Mouse (Mus musculus) heart, embryonic 15.5 days (tissue): ENCODE results near the gene Isg20l2. TPM values are rescaled to one million over a fixed set of nuclear protein-coding genes. Genes with fewer than 3 reads are reported as not detected.

ENCODE experiments used
- ATAC-seq: fragments of 200-750 bp; cut with Nextera tagmentation; replicated peaks from 2 replicates; pipeline ENCODE4 v1.8.0; 2017; ENCODE audit warnings: low read depth, moderate TSS enrichment; ENCODE audit not compliant: insufficient number of reproducible peaks, insufficient read depth, low FRiP score
- H3K27ac ChIP-seq: fragments of 300-500 bp; sonication (generic); 2 replicates; pipeline ENCODE4 v1.5.1; 2015; ENCODE audit warnings: mild to moderate bottlenecking, inconsistent platforms
- H3K27me3 ChIP-seq: fragments of 300-500 bp; sonication (generic); 2 replicates; pipeline ENCODE4 v1.6.1; 2015; ENCODE audit warnings: inconsistent platforms
- H3K36me3 ChIP-seq: fragments of 300-500 bp; sonication (generic); 2 replicates; pipeline ENCODE4 v1.6.1; 2015; ENCODE audit warnings: mild to moderate bottlenecking, inconsistent platforms
- H3K4me1 ChIP-seq: fragments of 300-500 bp; sonication (generic); replicated peaks from 2 replicates; pipeline ENCODE4 v1.6.1; 2015; ENCODE audit warnings: inconsistent platforms
- H3K4me2 ChIP-seq: fragments of 300-500 bp; sonication (generic); 2 replicates; pipeline ENCODE4 v1.6.1; 2015; ENCODE audit warnings: inconsistent platforms, mild to moderate bottlenecking, moderate library complexity
- H3K4me3 ChIP-seq: fragments of 300-500 bp; sonication (generic); 2 replicates; pipeline ENCODE4 v1.5.1; 2015; ENCODE audit warnings: mild to moderate bottlenecking, inconsistent platforms
- H3K9ac ChIP-seq: fragments of 300-500 bp; sonication (generic); 2 replicates; pipeline ENCODE4 v1.6.1; 2015; ENCODE audit warnings: mild to moderate bottlenecking, inconsistent platforms
- H3K9me3 ChIP-seq: fragments of 300-500 bp; sonication (generic); replicated peaks from 2 replicates; pipeline ENCODE4 v1.6.1; 2016; ENCODE audit warnings: inconsistent platforms
- WGBS: fragments of 180-500 bp; shearing (Covaris S2); methylation state at CpG from one replicate; pipeline ENCODE4 v1.1.7; 2015; ENCODE audit warnings: mixed read lengths; 5-methylcytosine and 5-hydroxymethylcytosine counted together
- polyA plus RNA-seq: library from polyadenylated mRNA; unstranded; fragments of >200 nt; fragmentation: Nextera tagmentation; extraction: Ambion mirVana; gene quantifications from 2 replicates; pipeline ENCODE4 v1.2.1, GENCODE M21; 2015

The Isg20l2 gene
- polyA plus RNA-seq, 1 experiment from 2014 or later, result 23.9 TPM

- H3K27ac ChIP-seq, result no peak overlapping the region
- WGBS, result 20% methylated on average over 16 of the region's 16 CpGs
- H3K4me1 ChIP-seq, result peaks cover 50% of the 10 kb centered on the region
These were observed 19.3 kb downstream of the Isg20l2 start for GRCm38 (mm10) chr3:87949266-87949954.

DNA sequence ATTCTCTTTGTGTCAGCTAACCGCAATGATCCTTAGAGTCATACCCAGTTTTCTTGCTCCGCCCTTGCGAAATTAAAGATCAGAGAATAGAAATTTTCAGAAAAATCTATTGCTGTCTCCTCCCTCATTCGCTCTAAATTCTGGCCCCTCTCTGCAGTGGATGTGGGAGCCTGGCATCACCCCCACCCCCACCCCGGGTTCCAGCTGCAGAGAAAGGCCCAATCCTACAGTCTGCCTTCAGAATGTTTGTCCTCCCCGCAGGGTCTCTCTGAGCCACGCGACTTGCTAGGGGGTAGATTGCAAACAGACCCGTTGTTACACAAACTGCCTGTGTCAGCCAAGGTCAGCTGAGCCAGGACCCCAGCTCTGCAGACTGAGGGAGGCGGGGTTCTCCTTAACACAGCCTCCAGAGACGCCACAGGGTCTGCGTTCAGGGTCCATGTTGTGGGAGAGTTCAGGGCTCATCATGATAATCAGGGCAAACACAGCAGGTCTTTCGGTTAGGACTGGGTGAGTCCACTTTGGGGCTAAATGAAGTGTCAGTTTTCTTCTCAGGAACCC is 19.9 kb downstream of the Isg20l2 start:
- Histone ChIP-seq H3K9ac (no peak overlapping the region), H3K9me3 (no peaks in the 10 kb centered on the region), H3K4me1 (peaks cover 45% of the 10 kb centered on the region), H3K27ac (no peak overlapping the region), H3K4me2 (no peak overlapping the region; the same call in 1 of the 2 replicates), H3K27me3 (peaks cover 80% of the 10 kb centered on the region), H3K36me3 (no peaks in the 10 kb centered on the region), H3K4me3 (0 out of 2 replicates have a peak overlapping the region, but pooled peaks have one; percentile 7)
- no peak for ATAC-seq
- 25% methylated on average over 13 of the region's 13 CpGs for WGBS

More at GRCm38 (mm10) chr3:87949266-87949954, 19.3 kb downstream of the Isg20l2 start:
- H3K4me3 ChIP-seq, result peak overlapping the region; percentile 39; the same call in 1 of the 2 replicates
- no peak for ATAC-seq
- no peak overlapping the region; the same call in 1 of the 2 replicates for H3K4me2 ChIP-seq
- H3K36me3 ChIP-seq, result no peaks in the 10 kb centered on the region
- H3K9ac ChIP-seq, result no peak overlapping the region
- H3K27me3 ChIP-seq, result peaks cover 80% of the 10 kb centered on the region
- no peaks in the 10 kb centered on the region for H3K9me3 ChIP-seq

DNA sequence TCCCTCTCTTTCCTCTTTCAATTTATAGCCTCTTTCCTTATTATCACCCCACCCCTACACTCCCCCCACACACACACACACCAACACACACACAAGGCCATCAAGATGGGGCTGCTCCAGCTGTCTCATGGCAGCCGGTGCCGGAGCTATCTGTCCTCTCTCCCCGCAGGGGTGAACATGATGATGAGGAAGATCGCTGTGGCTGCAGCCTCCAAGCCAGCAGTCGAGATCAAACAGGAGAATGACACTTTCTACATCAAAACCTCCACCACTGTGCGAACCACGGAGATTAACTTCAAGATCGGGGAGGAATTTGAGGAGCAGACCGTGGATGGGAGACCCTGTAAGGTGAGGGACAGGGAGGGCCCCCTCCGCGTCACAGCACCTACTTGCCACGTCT is 21.8 kb downstream of the Isg20l2 start:
- 9% methylated on average over 12 of the region's 12 CpGs for WGBS
- Histone ChIP-seq H3K27me3 (peaks cover 61% of the 10 kb centered on the region), H3K4me1 (peaks cover 40% of the 10 kb centered on the region), H3K36me3 (no peaks in the 10 kb centered on the region), H3K4me2 (peak overlapping the region; percentile 67), H3K4me3 (peak overlapping the region; percentile 45), H3K9ac (peak overlapping the region; percentile 41), H3K9me3 (no peaks in the 10 kb centered on the region), H3K27ac (no peak overlapping the region)
- no peak for ATAC-seq

DNA sequence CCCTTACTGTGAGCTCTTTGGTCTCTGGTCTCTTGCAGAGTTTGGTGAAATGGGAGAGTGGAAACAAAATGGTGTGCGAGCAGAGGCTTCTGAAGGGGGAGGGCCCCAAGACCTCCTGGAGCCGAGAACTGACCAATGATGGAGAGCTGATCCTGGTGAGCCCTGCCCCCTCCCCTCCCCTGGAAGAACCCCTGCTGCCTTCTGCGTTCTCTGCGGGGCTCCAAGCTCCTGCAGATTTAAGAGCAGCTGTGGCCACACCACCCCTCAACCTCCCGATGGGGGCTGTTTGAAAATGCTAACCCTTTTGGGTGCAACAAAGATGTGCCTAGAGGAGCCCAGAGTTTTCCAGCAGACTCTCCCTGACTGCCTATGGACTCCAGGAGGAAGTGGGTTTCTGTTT is 22.3 kb downstream of the Isg20l2 start:
- Histone ChIP-seq H3K9ac (peak overlapping the region; percentile 41), H3K36me3 (no peaks in the 10 kb centered on the region), H3K27ac (no peak overlapping the region), H3K27me3 (peaks cover 56% of the 10 kb centered on the region), H3K4me2 (peak overlapping the region; percentile 67), H3K4me3 (peak overlapping the region; percentile 45), H3K9me3 (no peaks in the 10 kb centered on the region), H3K4me1 (peaks cover 35% of the 10 kb centered on the region)
- 3% methylated on average over 5 of the region's 5 CpGs for WGBS
- peak; percentile 71 for ATAC-seq

DNA sequence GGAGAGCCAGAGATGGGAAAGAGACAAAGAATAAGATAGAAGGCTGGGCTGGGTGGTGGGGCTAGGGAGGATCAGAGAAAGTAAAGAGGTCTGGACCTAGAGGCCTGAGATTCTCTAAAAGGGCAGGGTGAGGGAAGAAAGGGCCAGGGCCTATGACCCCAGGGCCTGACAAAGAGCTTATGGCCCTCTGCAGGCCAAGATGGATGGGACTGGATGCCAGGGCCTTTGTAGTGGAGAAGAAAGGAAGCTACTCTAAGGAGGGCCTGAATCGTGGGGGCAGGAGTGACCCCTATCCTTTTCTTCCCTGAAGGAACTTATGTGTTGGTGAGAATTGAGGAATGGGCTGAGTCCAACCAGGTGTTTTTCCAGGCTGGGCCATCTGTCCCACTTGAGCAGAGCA is 27.9 kb downstream of the Isg20l2 start:
- Histone ChIP-seq H3K4me2 (no peak overlapping the region), H3K9ac (no peak overlapping the region), H3K9me3 (no peaks in the 10 kb centered on the region), H3K27me3 (peaks cover 8% of the 10 kb centered on the region; the same call in 1 of the 2 replicates), H3K36me3 (no peaks in the 10 kb centered on the region), H3K4me3 (no peak overlapping the region), H3K27ac (no peak overlapping the region), H3K4me1 (peaks cover 23% of the 10 kb centered on the region)
- WGBS, result 26% methylated on average over 1 of the region's 1 CpGs
- no peak for ATAC-seq

DNA sequence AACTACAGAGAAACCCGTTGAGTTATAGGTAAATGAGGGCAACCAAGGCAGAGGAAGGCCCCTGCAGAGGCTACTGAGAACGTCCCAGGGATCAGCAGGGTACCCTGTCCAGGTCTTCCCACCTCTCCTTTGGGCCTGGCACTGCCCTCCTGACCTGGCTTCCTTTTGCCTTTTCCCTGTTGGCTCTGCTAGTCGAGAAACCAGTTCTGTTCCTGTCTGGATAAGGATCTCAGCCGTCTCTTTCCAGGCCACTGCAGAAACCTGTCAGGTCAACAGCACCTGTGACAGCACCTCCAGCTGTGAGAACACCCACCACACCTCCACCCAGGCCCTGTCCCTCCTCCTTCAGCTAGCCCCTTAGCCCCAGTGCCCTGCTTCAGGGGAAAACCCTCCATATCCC is 28.4 kb downstream of the Isg20l2 start:
- H3K4me1 ChIP-seq, result peaks cover 23% of the 10 kb centered on the region
- ATAC-seq, result no peak
- H3K9ac ChIP-seq, result no peak overlapping the region
- no peak overlapping the region for H3K4me2 ChIP-seq
- H3K27me3 ChIP-seq, result peaks cover 5% of the 10 kb centered on the region; the same call in 1 of the 2 replicates
- H3K4me3 ChIP-seq, result no peak overlapping the region
- no peak overlapping the region for H3K27ac ChIP-seq
- 26% methylated on average over 4 of the region's 4 CpGs for WGBS
- no peaks in the 10 kb centered on the region for H3K9me3 ChIP-seq
- H3K36me3 ChIP-seq, result no peaks in the 10 kb centered on the region

DNA sequence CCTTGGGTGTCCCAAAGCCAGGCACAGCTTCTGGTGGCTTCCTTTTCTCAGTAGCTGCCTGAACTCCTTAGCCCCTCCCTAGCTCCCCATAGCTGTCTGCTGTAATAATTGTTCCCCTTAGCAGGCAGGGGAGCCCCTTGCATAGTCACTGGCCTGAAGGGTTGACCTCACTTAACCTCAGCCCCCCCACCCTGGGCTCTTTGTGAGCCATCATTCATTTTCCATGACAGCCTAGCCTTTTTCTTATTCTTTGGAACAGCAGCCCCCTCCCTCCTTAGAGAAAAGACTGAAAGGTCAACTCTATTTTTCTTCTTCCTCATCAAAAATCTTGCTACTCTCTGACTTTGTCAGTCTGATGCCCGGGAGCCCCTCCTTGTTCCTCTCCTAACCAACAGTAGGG is 28.9 kb downstream of the Isg20l2 start:
- Histone ChIP-seq H3K4me1 (peaks cover 23% of the 10 kb centered on the region), H3K27ac (no peak overlapping the region), H3K4me2 (no peak overlapping the region), H3K9me3 (no peaks in the 10 kb centered on the region), H3K36me3 (no peaks in the 10 kb centered on the region), H3K27me3 (peaks cover 5% of the 10 kb centered on the region; the same call in 1 of the 2 replicates), H3K4me3 (no peak overlapping the region), H3K9ac (no peak overlapping the region)
- no peak for ATAC-seq
- 75% methylated on average over 1 of the region's 1 CpGs for WGBS

DNA sequence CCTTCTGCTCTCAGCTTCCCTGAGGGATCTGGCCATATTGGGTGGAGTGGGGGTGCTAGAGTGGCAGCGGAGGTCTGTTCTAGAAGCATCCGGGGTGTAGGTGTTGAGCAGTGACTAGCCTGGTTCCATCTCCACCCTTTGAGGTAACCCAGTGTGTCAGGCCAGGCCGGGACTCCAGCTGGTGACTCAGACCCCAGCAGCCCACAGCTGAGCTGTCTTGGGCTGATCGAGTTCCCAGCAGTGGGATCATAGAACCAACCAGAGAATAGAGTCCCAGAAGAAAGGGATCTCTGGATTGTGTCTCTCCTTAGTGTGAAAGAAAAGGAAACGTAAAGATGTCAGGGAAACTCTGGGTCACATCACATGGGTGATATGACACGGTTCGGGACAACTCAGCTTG is 29.3 kb downstream of the Isg20l2 start:
- H3K27me3 ChIP-seq, result peaks cover 5% of the 10 kb centered on the region; the same call in 1 of the 2 replicates
- no peak overlapping the region for H3K27ac ChIP-seq
- H3K4me2 ChIP-seq, result no peak overlapping the region
- H3K9ac ChIP-seq, result no peak overlapping the region
- no peak for ATAC-seq
- WGBS, result 66% methylated on average over 7 of the region's 7 CpGs
- H3K4me1 ChIP-seq, result peaks cover 23% of the 10 kb centered on the region
- H3K9me3 ChIP-seq, result no peaks in the 10 kb centered on the region
- H3K36me3 ChIP-seq, result no peaks in the 10 kb centered on the region
- no peak overlapping the region for H3K4me3 ChIP-seq

DNA sequence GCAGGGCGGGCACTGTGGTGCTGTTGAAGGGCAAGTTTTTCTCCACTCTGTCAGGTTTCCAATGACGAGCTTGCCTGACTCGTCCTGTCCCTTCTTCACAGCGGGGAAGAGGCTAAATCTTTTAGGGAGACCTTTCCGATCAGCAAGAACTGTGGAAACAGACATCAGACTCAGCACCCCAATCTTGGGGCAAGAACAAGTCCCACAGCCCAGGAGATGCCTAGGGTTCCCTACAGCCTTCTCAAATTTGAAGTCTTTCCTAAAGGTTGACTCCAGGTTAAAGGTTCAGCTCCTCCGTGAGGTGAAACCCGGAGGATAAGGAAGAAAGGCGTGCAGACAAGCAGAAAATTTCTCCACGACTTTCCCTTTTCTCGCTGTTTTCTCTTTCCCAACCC is 30.1 kb downstream of the Isg20l2 start:
- Histone ChIP-seq H3K27ac (peak overlapping the region; percentile 82), H3K4me1 (peaks cover 23% of the 10 kb centered on the region), H3K4me2 (peak overlapping the region; percentile 82), H3K9me3 (no peaks in the 10 kb centered on the region), H3K4me3 (peak overlapping the region; percentile 49), H3K36me3 (no peaks in the 10 kb centered on the region), H3K27me3 (peaks cover 8% of the 10 kb centered on the region; the same call in 1 of the 2 replicates), H3K9ac (peak overlapping the region; percentile 54)
- 12% methylated on average over 10 of the region's 10 CpGs for WGBS
- ATAC-seq, result no peak

- Histone ChIP-seq H3K27me3 (peaks cover 8% of the 10 kb centered on the region; the same call in 1 of the 2 replicates), H3K4me1 (peaks cover 23% of the 10 kb centered on the region), H3K36me3 (no peaks in the 10 kb centered on the region), H3K4me2 (peak overlapping the region; percentile 82), H3K9me3 (no peaks in the 10 kb centered on the region), H3K9ac (peak overlapping the region; percentile 54), H3K27ac (peak overlapping the region; percentile 82), H3K4me3 (peak overlapping the region; percentile 49)
- 1% methylated on average over 27 of the region's 27 CpGs for WGBS
- peak; percentile 97 for ATAC-seq
These were observed 30.6 kb downstream of the Isg20l2 start for GRCm38 (mm10) chr3:87960586-87961191.

GRCm38 (mm10) chr3:87970184-87970938 is 40.2 kb downstream of the Isg20l2 start:
- WGBS, result under 1% methylated on average over 21 of the region's 21 CpGs
- ATAC-seq, result no peak
- Histone ChIP-seq H3K36me3 (no peaks in the 10 kb centered on the region), H3K27me3 (peaks cover 18% of the 10 kb centered on the region), H3K27ac (peak overlapping the region; percentile 57), H3K4me3 (peak overlapping the region; percentile 60), H3K9ac (peak overlapping the region; percentile 63; the same call in 1 of the 2 replicates), H3K9me3 (no peaks in the 10 kb centered on the region), H3K4me1 (peaks cover 44% of the 10 kb centered on the region), H3K4me2 (peak overlapping the region; percentile 89)
